Mouse (Mus musculus) hindbrain, embryonic 13.5 days (tissue): Measurements from ENCODE around the gene Map3k10. TPM values are rescaled to one million over a fixed set of nuclear protein-coding genes. Genes with fewer than 3 reads are reported as not detected.

Experiments used
- polyA plus RNA-seq: library from polyadenylated mRNA; unstranded; fragments of >200 nt; fragmentation: Nextera tagmentation; extraction: Ambion mirVana; gene quantifications from 2 replicates; pipeline ENCODE4 v1.2.1, GENCODE M21; 2015

Gene Map3k10
- polyA plus RNA-seq, 1 experiment from 2014 or later = 13.2 TPM

Other genes starting within 250 kb of the Map3k10 start
- gene Sptbn4, start 226.9 kb downstream of the Map3k10 start, polyA plus RNA-seq = 2.2 and 2.6 TPM in 2 replicates
- gene Blvrb, start 226.6 kb downstream of the Map3k10 start, polyA plus RNA-seq = 18.7 and 19.3 TPM in 2 replicates
- 13.0 and 13.4 TPM in 2 replicates for gene Sertad3, start 200.8 kb downstream of the Map3k10 start, polyA plus RNA-seq
- 10.7 and 11.8 TPM in 2 replicates for gene Sertad1, start 187.7 kb downstream of the Map3k10 start, polyA plus RNA-seq
- gene Prx, start 175.3 kb downstream of the Map3k10 start, polyA plus RNA-seq = 1.4 and 1.5 TPM in 2 replicates
- gene Hipk4, start 151.3 kb downstream of the Map3k10 start, polyA plus RNA-seq = 0.77 and 0.79 TPM in 2 replicates
- gene Pld3, start 121.4 kb downstream of the Map3k10 start, polyA plus RNA-seq = 126 TPM in 2 replicates
- 32.1 and 34.0 TPM in 2 replicates for gene 2310022A10Rik, start 121.4 kb downstream of the Map3k10 start, polyA plus RNA-seq
- gene Akt2, start 83.0 kb downstream of the Map3k10 start, polyA plus RNA-seq = 68.0 and 71.0 TPM in 2 replicates
- gene Ttc9b, start 20.7 kb downstream of the Map3k10 start, polyA plus RNA-seq = 50.2 and 52.0 TPM in 2 replicates
- 10.8 and 12.1 TPM in 2 replicates for gene Zfp607b, start 14.7 kb upstream of the Map3k10 start, polyA plus RNA-seq
- 125 and 134 TPM in 2 replicates for gene Zfp60, start 56.8 kb upstream of the Map3k10 start, polyA plus RNA-seq
- 1.9 and 2.3 TPM in 2 replicates for gene Zfp626, start 132.6 kb upstream of the Map3k10 start, polyA plus RNA-seq
- 10.5 and 11.0 TPM in 2 replicates for gene Zfp59, start 164.0 kb upstream of the Map3k10 start, polyA plus RNA-seq
- gene Zfp607a, start 182.9 kb upstream of the Map3k10 start, polyA plus RNA-seq = 1.4 and 1.6 TPM in 2 replicates